Mouse (Mus musculus) cerebellum, postnatal 25 days (tissue): Measurements from ENCODE around the gene Gsn.

Experiments
- DNase-seq, 2 experiments: peaks; one replicate each; pipeline ENCODE4 v3.0.0; 2021; ENCODE audit warnings: mixed read lengths in 2 of 2

Gene Gsn

DNA sequence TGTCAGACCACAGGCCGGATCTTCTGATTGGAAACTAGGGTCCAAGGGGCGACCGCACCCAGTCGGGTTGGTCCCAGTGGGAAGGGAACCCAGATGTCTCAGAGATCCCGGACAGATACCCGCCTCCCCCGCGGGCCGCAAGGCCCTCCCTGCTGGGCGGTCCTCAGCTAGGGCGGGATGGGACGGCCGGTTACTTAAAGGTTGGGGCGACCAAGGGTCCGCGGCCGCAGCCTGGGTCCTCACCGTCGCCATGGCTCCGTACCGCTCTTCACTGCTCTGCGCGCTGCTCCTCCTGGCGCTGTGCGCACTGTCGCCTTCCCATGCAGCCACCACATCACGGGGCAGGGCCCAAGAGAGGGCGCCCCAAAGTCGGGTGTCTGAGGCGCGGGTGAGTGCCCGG, 26.0 kb downstream of the Gsn start:
- DNase-seq: peak in 1 of 2 experiments; percentile 22

DNA sequence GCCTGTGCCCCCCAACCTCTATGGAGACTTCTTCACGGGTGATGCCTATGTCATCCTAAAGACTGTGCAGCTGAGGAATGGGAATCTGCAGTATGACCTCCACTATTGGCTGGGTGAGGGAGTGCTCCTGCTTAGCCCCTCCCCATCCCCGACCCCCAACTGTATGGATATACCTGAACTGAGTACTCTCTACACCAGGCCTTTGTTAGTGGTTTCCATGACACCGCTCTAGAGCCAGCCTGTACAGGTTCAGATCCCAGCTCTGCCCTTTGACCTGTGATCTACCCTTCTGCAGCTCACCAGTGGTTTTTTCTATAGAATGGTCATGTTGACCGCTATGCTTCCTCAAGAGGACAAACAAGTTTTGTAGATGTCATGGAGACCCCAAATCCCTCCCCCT, 27.8 kb downstream of the Gsn start:
- DNase-seq: no peak

DNA sequence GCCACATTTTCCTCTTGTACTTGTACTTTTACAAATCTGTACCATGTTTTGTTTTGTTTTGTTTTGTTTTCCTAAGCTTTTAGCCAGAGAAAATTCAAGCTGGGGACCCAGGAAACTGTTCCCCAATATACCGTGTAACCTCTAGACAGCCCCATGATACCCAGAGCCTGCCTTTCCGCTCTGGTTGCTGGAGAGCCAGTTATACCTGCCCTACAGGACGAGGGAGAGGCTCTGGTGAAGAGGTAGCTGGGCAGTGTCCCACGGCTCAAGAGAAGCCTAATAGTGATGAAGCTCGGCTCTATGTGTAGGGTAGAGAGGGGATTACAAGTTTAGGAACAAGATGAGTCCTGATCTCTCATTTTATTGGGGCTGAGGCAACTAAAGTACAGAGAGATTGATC, 29.0 kb downstream of the Gsn start:
- no peak for DNase-seq

DNA sequence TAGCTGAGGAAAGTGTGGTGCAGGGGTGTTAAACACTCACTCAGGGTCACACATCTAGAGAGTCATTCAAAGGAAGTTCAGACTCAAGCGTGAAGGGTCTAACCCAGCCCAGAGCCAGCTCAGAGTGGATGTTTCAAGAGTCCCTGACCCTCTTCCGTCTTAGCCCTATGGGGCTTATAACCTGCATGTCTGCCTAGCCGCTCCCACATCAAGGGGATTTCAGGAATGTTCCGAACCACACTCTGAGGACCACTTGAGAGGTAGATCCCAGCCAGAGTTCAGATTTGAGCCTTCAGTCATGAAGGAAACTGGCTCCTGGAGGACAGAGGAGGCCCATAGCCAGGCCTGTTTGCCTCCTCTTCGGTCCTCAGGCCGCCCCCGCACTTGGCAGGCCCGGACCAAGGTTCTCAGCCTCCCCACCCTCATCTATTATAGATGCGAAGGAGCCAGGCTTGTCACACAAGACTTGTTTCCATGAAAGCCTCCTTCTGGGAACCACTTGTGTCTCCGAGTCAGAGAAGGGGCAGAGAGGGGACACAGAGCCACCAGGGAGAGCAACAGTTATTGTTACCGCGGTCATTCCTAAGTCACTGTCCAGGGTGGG, 30.9 kb downstream of the Gsn start:
- no peak for DNase-seq

DNA sequence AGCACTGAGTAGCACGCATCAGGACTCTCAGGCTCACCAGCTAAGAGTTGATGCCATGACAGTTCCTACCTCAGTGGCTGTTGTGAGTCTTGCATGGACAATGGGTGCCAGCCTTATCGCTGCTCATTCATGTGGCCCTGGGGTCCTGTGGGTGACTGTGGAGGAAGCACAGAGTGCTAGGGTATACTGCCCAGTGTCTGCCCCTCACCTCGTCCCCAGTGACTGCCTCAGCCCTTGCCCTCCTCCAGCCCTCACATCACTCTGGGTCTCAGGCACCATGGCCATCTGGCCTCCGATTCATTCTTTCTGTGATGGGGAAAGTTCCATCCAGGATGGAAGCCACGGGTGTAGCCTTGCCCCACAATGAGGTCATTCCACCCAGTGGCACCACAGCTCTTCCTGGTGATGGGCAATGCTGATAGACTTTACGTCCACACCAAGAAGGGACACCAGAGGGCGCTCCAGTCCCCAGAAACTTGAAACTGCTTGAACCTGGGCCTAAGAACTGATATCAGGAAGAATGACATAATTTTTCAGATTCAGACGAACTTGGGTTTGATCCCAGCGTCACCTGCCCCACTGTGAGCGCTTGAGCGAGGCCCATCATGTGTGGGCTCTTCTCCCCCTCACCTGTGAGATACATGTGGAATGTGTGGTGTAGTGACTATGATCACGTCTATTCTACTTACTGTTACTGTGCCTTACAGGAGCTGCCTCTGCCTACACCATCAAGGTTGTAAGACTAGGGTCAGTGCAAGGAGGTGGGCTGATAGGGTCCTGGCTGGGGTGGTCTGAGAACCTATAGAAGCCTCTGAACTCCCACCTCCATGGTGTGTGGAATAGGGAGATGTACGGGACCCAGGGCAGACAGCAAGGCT, 32.8 kb downstream of the Gsn start:
- DNase-seq: peak; percentile 87 to 91

DNA sequence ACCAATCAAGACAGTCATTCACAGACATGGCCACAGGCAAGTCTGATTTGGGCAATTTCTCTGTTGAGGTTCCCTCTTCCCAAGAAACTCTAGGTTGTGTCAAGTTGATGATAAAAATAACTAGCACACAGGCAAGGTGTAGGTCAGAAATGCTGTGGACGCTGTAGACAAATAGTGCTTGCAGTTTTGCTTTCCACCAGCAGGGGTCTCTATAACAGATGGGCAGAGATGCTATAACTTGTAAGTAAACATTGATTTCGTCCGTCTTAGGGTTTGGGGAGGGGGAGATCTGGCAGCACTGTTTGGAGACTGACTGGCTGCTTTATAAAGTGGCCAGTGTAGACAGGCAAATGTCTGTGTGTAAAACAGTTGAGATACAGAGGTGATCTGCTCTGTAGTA, 35.7 kb downstream of the Gsn start:
- peak; percentile 42 to 68 for DNase-seq

DNA sequence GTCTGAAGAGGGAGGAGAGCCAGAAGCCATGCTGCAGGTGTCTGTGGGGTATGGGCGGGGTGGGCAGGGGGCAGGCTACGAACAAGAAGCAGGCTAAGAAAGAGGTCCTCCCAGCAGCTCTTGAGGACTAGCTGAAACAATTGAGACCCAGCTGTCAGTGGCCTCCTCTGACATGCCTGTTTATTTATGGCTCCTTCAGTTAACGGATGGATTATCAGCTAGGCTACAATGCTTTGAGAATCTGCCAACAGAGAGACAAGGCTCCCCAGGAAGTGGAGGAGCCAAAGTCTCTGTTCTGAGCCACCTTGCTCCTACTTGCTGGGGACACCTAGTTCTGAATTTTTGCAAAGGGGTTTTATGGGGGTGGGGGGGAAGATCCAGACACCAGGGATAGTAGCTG, 36.5 kb downstream of the Gsn start:
- no peak for DNase-seq

DNA sequence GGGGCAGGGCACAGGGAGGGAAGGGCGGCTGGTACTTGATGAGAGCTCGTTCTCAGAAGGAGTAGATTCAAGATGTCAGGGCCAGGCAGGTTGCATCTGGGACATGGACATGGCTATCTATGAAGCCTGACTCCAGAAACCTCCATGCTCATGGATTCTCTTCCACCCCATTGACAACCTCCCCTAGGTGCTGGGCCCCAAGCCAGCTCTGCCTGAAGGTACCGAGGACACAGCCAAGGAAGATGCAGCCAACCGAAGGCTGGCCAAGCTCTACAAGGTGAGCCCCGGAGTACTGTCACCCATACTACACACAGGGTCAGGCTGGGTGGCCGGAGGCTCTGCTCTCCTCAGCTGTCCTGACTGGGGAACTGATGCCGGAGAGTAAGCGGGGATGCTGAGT, 37.1 kb downstream of the Gsn start:
- DNase-seq: peak; percentile 57 to 72

DNA sequence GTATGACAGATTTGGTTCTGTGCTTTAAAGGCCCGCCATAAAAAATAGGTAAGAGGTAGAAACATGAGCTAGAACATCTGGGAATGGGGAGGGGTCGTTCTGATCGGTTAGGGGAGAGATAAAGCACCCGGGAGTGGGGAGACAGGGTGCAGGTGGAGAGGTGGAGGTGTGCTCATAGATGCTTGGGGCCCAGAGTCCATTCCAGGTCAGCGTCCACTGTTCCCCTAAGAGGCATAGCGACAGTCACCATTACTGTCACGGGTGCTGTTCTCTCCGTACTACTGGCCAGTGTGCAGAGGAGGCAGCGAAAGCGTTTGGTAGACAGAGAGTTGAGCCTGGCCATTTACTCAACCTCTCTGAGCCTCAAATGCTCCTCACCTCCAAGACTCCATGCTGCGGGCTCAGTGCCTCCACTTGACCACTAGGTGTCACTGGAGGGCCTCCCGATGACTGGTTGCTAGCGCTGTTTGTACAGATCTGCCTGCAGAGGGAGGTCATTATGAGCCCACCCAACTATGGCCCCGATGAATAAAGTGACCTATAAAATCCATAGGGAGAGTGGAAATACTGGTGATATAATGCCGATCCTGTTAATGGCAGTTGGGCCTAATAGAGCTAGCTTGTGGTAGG, 41.6 kb downstream of the Gsn start:
- DNase-seq: peak; percentile 82 to 86

DNA sequence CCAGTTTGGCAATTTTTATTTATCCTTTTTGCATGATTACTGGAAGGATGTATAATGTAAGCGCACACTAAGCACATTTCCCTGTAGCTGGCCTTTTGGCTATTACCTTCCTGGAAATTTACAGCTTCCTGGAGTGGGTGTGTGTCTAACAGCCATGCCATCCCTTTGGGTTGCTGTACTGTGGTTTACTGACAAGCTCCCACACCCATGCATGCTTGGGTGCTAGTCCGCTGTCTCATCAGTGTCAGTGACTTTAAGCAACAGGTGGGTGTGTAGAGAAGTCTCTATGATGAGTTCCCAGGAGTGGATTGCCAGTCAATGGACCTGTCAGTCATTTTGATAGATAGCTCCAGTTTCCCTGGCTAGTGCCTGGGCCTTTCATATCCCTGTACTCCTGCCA, 43.3 kb downstream of the Gsn start:
- no peak for DNase-seq

DNA sequence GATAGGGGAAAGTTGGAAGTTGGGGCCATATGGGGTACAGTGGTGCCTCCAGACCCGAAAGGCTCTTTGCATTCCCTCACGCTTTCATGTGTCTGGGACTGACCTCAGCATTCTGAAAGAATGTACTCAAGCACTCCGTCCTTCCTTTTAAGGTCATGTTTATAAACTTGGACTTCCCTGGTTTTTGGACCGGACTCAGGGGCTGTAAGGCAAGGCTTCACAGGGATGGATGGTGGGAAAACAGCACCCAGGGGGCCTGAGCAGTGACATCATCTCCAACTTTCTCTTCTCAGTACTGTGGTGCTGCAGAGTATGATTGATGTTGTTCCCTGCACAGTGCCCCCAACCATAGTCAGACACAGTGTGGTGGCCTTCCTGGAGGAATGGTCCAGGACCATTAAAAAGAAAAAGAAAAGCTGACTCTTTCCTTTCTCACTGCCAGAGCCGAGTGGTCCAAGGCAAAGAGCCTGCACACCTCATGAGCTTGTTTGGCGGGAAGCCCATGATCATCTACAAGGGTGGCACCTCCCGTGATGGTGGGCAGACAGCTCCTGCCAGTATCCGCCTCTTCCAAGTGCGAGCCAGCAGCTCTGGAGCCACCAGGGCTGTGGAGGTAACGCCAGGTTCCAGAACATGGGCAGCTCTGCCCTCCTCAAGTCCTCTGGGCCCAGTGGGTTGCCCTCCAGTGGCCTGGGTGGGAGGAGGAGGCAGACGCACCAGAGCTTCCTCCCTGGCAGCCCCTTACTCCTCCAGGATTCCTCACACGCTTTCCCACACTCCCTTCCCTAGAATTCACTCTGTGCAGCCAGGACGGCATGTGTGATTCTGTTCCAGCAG, 46.1 kb downstream of the Gsn start:
- DNase-seq: no peak

DNA sequence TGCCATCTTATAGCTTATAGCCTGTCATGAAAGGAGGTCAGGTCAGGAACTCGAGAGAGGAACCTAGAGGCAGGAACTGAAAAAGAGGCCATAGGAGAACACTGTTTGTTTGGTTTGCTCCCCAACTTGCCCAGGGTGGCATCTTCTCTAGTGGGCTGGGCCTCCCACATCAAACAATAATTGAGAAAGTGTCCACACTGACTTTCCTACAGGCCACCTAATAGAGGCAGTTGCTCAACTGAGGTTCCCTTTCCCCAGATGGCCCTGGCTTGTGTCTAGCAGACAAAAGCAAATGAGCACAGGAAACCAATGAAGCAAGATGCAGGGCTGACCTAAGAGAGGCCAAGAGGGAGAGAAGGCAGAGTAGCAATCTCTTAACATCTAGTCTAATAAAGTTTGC, 52.0 kb downstream of the Gsn start:
- DNase-seq: no peak

DNA sequence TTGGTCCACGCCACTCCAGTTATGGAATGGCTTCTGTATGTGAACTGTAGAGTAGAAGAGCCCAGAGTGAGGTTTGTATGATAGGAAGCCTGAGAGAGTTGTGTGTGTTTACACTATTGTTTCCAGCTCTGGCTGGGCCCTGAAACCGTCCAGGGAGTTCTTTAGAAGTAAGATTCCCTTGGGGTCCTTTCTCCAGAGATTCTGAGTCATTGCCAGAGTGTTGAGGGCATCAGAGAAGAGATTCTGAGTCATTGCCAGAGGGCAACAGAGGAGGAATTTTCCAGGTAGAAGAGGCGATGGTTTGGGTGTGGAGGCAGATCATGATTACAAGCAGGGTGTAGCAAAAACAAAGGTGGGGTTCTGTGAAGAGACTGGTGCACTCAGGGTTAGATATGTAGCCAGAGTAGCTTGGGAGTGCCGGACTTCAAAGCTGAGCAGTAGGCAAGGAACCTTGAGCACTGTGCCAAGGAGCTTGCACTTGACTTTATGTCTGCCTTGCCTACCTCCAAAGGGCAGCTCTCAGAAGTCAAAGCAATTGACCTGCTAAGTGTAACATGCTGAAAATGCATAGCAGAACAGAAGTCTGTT, 53.8 kb downstream of the Gsn start:
- no peak for DNase-seq

DNA sequence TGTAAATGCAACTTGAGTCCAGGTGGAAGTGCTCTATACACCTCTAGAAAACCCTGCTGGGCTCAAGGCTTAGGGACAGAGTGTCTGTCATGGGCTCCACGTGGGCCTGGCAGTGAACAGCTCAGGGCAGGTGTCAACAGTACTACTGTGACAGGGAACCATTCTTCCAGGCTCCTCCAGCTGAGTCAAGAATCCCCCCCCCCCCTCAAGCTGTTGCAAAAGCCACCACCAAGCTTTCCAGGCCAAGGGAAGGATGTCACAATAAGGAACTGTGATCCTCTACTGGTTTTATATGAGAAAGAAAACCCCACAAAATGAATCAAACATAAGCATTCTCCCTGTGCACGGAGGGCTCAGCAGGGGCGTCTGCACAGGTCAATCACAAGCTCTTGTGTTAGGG, 58.1 kb downstream of the Gsn start:
- DNase-seq: no peak

DNA sequence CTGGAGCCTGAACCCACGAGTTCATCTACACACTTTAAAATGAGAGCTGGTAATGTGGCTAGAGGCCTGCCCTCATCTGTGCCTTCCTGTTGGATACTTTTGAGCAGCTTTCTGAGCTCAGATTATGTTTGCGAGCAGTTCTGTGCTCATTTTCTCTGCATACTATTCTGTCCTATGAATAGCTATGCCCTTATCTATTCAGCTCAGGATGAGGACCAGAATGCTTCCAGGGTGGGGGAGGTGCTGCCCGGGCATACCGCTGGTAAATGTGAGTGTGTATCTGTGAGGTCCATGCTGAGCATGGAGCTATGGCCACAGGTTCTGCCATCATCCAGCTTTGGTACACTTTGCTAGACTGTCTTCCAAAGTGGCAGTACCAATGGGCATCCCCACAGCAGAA, 61.4 kb downstream of the Gsn start:
- no peak for DNase-seq

DNA sequence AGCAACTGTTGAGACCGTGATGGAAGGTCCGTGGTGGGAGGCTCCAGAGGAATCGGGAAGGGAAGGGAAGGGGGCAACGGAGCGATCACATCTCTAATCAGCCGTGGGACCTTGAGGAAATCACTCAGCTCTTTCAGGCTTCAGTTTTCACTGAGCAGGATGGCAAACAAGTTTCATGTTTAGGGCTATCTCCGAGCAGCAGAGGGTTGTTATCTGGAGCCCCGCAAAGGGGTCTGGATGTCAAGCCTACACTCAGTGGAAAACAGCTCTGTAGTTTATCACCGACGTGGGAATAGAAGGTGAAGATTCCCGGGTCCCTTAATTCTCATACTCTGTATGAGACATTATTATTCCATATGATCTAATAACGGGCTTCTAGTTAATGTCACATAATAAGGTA, 62.2 kb downstream of the Gsn start:
- DNase-seq: no peak

DNA sequence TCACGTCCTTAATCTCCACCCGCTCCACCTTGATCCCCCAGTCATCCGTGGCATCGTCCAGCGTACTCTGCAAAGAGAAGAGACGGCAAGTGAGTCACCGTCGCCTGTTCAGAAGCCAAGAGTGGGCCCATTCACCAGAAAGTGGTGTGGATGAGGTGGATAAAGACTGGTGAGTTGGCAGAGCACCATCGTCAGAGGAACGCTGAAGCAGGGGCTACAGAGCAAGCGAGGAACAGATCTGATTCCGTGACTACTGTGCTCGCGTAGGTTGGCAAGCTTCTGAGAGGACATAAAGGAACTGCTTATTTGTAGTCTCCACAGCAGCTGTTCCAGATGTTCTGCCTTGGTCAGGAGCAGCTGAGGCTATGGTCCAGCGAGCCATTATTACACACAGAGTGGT, 64.2 kb downstream of the Gsn start:
- no peak for DNase-seq

DNA sequence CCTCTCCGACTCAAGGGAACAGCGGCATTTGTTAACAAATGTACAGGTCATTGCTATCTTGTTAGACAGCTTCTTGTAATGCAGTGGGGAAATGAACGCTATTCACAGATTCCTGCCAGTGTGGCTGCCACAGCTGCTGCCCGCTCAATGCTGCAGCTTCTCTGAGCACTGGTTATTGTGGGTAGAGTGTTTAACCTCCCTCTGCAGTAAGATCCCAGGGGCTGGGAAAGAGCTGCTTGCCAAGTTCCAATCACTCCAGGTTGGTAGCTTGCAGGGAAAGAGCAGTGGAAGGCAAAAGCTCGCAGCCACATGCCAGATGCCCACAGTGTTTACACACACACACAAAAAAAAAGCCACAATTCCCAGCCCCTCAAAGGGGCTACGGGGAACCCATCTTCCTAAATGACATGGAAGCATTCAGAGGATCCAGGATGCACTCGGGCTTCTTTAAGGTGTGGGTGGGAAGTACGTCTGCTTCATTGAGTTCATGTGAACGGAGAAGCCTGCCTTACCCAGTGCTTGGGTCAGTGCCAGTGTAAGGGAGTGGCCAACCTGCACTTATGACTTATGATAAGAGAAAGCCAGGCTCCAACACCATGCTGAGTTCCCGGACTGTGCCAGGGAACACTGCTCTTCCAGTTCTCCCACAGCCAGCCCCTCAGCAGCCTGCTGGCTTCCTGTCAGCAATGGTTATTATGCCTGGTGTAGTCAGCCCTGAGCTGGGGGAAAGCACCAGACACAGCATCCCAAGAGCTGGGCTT, 66.4 kb downstream of the Gsn start:
- DNase-seq: peak; percentile 73 to 82

DNA sequence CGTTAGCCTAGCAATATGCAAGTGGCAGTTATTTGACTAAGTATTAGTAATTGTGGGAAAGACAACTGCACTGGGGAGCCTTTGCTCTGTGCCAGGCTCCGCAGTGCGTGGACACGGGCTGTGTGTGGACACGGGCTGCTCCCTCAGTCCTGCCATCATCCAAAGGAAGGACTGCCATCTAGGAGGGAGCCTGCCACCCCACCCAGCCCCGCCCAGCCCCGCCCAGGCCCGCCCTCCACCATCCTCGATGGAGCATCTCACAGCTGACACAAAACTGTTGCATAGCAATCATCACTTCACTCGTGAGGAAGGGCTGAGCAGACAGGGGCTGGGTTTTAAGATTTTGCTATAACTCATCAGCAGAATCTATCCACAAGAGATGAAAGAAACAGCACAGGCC, 69.8 kb downstream of the Gsn start:
- DNase-seq: no peak

DNA sequence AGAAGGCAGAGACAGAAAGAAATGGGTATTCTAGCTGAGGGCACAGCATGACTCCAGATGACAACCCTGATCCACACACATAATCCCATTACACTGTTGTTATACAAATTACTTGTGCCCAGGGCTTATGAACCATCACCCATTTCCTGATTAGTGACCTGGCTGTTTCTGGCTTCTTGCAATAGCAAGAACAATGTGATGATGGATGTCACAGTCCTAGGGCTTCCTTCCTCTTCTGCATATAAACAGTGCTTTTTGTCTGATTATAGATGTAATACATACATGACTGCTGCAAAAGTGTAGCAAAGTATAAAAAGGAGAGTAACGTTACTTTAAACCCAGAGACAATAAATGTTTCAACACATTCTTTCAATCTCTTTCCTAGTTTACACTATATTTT, 70.8 kb downstream of the Gsn start:
- DNase-seq: no peak

DNA sequence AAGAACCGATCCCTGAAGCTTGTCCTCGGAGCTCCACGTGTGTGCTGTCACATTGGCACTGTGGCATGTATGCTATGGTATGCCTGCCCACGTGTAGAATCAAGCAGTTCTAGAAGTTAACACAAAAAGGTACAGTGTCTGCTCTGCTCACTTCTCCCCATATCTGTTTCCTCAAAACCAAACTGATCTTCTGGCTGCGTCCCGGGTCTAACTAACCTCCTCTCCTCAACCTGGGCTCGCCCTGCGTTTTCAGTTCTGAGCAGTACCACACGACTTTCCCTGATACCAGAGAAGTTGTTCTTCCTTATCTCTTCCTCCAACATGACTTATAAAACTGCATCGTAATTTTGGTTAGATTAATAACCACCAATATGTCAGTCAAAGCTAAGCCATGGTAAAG, 71.4 kb downstream of the Gsn start:
- peak in 1 of 2 experiments; percentile 16 for DNase-seq
